Mouse (Mus musculus) embryo, embryonic 10.5 days (tissue): ENCODE results near the gene Mtor.

Experiments
- DNase-seq: peaks from one replicate; pipeline ENCODE4 v3.0.0-alpha.2; 2015; ENCODE audit warnings: low spot score

Gene Mtor

DNA sequence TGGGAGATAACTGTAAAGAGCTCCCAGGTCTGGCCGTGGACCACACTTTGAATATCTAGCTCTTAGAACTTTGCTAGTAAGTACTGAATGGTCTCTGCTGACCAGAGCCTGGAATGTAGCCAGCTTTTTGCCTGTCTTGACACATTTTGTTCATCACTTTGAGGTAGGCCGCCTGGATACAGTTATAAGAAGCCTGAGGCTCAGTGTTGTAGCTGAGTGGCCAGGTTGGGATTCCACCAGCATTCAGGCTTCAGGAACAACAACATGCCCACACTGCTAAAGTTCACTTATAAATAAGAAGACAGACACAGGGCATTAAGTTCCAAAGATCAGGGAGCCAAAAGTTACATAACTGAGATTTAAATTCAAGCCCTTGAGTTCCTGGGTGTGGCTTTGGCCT is 39.4 kb downstream of the Mtor start:
- no peak for DNase-seq

DNA sequence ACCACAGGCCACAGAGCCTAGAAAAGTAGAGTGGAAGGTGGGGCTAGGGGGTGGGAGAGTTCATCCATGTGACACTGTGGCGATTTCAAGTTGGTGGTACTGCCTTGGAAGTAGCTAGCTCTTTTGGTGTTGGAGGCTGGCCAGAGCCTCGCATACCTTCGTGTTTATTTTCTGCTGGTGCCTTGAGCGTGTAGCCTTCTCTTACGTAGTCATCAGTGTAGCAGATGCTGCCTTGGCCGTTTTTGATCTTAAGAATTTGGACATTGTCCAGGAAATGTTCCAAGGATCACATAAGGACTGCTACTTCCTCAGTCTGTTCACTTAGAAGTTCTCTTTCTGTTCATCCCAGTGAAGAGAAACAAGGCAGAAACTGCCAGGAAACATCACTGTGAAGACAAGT is 42.1 kb downstream of the Mtor start:
- DNase-seq = no peak

DNA sequence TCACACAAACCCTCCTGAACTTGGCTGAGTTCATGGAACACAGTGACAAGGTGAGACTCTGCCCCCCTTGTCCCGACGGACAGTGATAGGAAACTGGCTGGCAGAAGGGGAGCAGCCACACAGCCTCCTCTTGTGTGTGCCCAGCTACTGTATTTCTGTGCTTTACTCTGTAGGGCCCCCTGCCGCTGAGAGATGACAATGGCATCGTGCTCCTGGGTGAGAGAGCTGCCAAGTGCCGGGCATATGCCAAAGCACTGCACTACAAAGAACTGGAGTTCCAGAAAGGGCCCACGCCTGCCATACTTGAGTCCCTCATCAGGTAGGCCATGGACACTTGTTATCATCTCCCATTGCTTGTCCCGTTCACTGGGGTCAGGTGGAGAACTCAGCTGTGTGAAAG is 43.0 kb downstream of the Mtor start:
- DNase-seq = no peak

DNA sequence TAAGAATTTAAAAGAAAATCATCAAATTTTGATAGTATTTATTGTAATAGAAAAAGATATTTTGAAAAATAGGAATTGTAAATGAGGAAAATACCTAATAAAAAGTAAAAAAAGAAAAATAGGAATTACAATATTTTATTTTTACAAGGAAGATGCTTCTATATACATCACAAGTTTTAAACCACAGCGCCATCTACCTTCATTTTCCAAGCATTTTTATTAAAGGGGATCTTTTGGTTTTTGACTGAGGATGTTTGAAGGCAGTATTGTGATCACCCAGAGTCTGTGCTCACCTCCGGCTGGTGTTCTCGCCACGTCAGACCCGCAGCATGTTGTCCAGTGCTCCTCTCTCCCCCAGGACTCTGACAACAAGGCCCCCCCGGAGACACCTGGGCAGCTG is 46.7 kb downstream of the Mtor start:
- DNase-seq = no peak

DNA sequence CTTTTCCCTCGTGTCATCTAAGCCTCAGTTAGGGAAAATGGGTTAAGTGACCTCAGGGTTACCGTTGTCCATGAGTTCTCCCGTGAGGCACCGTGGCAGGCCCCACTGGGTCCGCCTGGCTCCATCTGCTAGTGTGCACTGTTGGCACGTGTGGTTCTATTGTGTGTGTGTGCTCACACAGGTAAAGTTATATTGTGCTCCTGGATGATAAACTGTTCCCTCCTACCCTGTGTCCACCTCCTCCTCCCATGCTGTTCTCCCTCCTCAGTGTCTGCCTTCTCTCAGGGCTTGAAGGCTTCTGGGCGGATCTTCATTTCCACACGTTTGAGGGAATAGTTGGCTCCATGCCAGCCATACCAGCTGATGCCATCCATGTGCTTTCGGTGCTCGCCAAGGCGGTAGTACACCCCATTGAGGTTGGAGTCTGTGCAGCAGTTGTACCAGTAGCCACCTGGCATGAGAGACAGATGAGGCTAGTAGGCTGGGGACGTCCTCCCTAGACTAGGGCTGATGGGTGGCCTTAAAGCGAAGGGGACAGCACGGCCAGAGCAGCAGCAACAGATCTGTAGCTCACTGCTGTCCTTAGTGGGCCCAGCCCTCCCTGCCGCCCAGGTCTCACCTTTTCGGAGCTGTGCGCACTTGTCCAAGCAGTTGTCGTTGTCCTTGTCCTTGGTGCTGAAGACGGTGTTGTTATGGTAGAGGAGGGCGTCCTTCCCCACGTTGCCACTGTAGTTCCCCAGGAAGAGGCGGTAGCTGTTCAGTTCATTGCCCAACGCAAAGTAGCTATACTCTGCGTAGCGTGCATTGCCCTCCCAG is 47.7 kb downstream of the Mtor start:
- DNase-seq = no peak

DNA sequence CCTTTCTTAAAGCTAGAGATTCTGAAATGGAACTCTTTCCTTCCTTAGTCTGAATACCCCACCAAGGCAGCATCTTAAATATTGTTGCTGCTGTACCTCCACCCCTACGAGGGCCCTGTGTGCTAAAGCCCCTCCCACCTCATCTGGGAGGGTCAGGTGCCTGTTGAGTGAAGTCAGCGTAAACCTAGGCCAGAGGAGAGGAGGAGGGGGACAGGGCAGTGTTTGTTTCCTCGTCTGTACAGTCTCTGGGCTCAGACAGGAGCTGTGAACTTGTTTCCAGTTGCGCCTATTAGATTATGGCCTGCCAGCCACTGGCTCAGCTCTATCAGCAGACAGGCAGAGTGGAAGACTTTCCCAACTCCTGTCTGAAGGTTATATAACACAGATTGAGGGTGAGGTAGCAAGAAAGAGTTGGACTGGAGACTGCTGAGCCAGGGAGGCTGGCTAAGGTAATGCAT is 52.0 kb downstream of the Mtor start, which contains the start of gene Angptl7:
Gene Angptl7, minus strand, starts transcription at position 51 of the 458 bp plus-strand sequence.
- DNase-seq = no peak

DNA sequence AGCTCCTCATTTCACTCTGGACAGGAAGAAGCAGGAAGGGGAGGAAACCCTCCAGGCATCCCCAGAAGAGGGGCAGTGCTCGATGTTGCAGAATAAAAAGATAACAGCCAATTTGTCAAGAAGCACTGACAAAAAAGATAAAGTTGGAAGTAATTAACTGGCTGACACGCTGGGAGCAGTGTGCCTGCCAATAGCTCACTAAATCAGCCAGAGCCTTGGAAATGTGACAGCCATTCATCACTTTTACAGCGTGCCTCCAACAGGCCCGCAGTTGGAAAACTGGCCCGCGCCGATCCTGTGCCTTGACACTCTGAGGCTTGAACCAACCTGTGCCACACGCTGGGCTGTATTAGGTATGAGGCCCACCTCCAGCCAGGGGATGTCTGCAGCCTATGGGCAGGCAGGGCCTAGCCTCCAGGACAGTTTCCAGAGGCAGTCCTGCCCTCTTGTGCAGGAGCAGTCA is 56.1 kb downstream of the Mtor start:
- DNase-seq = peak; percentile 57

DNA sequence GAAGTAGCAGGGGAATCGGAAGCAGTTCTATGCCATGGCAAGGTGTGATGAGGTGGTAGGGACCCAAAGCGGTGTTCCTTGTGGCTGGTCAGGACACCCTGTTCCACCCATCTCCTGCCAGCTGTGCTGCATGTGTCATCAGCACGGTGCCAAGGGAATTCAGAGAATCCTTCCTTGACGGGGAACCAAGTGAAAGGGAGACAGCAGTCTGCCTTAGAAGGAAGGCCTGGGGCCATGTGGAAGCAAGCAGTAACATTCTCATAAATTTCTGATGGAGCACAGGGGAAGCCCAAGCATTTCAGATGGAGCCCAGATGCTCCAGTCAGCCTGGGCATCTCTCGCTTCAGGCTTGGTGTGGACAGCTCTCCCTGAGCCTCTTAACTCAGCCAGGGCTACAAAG is 59.2 kb downstream of the Mtor start:
- DNase-seq = no peak

DNA sequence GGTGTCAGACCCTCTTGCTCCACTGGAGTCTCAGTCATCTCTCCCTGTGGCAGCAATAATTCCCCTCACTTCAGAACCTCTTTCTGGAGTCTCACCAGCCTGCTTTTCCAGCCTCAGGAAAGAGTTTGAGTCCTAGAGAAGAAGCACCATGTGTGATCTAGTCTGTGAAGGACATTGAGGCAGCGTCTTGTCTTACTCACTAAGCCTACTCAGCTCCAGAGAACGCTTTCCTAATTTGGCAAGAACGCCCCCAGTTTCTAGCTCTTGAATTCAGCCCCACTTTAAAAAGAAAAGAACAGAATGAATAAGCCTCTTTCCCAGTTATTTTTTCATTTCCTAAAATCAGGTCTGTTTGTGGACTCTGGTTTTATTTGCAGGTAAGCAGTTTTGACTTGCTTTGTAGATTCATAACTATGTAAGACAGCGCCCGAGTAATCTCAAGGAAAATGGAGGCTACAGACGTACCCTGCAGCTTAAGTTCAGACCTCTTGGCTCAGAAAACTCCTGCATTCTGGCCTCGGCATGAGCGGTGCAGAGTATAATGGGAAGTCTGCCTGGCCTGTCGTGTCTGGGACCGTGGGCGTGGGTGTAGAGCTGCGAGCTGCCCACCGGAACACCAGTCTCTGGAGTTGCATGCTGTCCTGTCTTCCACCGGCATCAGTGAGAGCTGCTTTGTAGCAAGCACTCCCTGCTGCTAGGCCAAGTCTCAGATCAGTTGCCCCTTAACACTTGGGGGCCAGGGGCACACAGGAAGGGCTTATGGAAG is 59.9 kb downstream of the Mtor start:
- DNase-seq = no peak

DNA sequence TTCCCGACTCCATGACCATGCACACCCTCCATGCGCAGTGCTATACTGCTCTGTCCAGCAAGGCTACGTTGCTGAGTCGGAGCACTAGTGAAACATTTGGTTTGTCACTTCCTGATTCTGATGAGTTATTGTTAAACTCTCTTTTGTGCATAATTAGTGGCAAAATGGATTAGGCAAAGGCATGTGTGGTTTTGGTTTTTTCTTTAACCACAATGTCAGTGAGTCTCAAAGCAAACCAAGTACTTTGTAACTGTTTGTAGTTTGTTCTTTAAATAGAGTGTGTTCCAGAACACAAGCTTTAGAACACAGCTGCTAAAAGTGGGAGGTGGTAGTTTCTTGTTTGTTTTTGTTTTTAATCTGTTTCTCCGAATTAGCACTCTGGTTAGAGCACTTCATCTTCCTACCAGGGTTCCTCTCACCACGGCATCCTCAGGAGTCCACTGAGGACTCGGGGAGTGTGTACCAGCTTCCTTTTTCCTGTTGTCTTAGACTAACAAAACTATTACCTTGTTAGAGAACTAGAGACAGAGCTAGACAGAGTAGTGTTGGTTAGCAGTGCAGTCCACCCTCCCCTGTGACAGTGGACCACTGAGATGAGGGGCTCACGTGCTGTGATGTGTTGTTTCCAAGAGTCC is 61.2 kb downstream of the Mtor start:
- no peak for DNase-seq

DNA sequence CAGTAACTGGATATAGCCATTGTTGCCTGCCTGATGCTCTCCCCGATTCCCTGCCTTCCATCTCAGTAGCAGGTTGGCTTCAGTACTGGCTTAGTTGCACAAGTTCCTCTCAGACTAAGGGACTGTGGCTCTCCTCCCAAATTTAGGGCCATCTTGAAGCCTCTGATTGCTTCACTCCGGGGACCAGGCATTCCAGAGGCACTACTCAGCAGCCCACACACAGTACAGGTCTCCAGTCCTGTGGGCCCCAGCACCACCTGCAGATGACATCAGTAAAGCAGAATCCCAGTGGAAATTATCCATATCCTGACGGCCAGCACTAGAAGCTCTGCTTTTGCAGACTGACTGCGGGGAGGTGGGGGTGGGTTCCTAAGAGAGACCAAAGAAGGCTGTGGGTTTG is 62.3 kb downstream of the Mtor start:
- DNase-seq = no peak

DNA sequence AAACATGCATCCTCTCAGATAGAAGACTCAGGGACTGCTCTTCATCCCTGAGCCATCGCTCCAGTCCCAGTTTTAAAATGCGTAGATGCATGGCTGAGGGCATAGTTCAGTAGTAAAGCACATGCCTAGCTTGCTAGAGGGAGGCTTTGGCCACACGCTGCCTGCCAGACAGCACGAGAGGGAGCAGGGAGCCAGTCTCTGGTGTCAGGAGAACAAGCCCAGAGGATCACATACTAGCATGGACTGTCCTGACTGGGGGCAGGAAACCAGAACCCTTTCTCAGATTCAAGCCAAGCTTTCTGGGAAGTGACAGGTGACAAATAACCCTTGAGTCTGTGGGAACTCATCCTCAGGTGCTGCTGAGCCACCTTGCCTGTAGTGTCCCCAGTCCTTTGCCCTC is 62.9 kb downstream of the Mtor start:
- no peak for DNase-seq

DNA sequence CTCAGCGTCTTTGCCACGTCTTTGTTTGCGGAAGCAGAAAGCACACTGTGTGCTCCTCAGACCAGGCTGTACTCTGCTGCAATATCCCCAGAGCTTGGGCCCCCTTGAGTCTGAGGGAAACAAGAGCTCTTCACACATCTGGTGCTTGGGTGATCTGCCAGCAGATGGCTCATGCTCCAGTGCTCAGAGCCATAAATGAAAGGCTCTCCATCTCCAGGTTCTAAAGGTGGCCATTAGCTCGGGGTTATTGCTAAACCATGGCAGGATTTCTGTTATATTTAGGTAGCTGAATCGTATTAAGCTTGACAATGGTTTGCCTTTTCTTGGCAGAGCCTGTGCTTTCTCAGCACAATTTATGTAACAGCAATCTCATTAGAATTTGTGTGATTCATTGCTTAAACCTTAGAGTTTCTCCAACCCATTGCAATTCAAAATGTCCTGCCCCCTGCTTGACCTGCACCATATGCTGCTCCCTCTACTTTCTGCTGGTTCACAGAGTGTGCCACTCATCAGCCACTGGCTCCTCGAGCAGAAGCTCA is 64.7 kb downstream of the Mtor start:
- no peak for DNase-seq

DNA sequence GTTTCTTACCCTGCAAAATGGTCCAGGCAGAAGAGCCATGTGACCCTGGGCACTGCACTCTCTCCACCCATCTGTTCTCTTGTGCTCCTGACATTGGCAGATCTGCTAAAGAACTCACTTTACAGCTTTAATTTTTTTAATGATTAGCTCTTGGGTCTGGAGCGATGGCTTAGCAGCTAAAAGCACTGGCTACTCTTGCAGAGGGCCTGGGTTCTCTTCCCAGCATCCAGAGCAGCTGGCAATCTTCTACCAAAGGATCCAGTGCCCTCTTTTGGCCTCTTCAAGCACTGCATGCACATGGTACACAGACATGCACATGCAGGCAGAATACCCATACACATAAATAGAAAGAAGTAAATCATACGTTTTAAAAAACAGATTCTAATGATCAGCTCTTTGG is 66.9 kb downstream of the Mtor start:
- DNase-seq = peak; percentile 37

DNA sequence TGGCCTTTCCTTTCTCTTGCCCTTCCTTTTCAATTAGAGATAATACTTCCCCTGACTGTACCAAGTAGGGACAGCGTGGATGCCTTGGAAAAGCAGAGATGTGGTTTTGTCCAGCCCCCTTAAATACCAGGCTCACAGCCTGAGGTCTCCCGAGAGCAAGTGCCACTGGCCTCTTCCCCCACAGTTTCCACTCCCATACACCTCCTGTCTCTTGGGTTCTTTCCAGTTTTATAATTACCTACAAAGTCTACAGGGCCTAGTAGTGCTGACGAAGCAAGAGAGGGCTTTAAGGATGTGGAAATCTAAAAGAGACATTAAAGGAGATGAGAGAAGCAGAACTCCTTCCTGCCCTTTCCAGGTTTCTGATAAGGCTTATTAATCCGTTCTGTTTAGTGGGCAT is 69.4 kb downstream of the Mtor start:
- DNase-seq = no peak

DNA sequence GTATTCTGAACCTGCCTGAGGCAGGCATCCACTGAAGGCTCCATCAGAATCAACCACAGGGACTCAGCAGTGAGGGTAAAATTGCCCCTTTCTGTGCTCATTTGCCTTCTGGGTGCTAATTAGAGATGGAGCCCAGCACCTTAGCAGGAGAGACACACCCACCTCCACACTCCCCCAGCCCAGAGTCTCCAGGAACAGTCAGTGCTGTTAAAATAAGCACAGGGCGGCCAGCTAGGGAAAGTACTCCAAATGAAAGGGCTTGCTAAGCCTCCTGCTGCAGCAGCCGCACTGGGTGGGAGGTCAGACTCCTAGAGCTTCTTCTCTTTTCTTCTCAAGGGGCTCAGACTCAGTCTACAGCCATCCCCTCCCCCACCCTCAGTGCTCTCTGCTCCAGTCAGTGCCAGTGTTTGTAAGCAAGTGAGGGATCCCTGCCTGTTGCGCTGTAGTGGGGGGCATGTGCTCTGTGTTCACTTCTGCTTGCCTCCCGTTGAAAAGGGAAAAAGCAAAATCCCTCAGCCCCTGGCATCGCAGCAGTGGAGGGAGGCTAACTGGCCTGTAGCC is 69.9 kb downstream of the Mtor start:
- DNase-seq = peak; percentile 49

DNA sequence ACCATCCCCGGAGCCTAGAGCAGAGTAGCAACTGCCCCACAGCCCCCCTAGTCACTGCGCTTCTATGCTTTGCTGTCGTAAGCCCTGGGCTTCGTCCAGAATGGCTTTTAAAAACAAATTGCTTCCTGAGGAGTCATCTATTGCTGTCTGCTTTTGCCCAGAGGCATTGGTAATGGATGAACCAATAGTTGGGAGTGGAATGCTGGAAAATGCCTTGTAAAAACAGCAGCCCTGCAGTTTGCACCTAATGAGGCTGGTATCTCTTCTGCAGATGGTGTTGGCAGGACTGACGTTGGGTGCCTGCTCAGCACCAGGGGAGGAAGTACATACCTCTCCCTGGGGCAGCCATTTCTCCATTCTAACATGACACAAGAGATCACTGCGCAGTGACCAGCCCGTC is 75.1 kb downstream of the Mtor start:
- no peak for DNase-seq

DNA sequence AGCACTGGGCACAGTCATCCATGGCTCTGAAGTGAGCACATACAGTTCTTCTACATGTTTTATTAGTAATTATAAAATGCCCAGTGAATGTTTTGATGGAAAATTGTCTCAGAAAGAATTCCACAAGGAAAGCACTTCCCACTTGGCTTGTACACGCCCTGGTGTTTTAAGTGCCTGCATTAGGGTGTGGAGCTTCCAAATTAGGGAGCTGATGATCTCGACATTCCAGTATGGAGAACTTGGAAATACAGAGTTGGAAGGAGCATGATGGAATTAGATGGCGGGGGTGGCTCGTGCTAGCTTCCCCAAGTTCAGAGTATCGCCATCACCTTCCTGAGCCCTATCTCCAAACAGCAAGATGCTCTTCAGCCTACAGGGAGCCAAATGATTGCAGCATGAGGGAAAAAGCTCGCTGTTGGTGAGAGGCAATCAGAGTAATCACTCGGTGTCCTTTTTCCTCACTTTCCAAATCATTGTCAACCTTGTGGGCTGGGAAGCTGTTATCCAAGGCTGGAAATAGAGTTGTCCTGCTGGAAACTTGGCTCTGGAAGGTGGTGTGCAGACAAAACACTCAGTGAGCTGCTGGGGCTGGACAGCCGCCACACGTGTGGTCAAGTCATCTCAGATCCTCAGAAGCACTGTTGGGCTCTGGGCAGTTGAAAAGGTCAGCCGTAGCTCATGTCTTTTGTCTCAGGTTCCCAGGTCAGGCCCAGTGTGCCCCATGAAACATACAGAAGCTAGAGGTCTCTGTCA is 78.9 kb downstream of the Mtor start:
- DNase-seq = no peak

DNA sequence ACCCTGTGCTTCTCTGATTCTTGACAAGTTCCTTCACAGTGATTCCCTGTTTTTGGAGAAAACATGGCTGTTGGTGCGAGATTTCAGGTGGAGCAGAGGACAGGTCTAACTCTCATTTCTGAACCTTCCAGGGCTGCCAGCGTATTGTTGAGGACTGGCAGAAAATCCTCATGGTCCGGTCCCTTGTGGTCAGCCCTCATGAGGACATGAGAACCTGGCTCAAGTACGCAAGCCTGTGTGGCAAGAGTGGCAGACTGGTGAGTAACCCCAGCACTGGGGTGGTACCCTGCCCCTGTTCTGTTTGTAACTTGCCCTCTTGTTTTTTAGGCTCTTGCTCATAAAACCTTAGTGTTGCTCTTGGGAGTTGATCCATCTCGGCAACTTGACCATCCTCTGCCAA is 81.9 kb downstream of the Mtor start:
- DNase-seq = no peak

DNA sequence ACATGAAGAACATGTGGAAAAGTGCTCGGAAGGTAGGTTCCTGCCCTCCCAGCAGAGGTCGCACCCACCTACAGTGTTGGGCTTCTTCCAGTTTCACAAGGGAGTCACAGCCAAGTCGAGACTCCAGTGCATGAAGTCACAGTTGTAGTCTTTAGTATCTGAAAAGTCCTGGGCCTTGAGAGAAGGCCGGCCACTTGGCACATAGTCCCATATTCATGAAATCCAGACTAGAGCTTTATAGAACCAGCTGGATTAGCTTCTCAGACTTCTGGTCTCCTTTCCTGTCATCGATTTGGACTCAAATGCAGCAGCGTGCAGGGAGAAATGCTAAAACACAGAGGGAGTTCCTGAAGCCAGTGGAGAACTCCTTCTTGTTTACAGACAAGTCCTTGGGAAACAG is 82.4 kb downstream of the Mtor start:
- DNase-seq = no peak

DNA sequence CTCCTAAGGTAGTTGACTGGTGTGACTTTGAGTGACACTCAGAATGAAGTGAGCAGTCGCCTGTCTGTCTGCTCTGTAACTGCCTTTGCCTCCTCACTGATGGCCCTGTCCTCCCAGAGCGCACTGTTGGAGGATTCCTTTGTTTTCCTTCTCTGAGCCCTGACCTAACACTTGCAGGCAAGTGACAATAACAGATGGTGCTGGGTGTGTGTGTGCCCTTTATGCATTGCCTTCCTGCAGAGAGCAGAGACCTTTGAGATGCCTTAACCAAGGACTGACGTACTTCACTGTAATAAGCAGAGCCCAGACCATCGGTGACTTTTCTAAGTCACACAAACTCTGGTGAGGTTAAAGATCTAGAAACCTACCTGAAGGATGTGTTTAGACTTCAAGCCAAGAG is 82.9 kb downstream of the Mtor start:
- no peak for DNase-seq

DNA sequence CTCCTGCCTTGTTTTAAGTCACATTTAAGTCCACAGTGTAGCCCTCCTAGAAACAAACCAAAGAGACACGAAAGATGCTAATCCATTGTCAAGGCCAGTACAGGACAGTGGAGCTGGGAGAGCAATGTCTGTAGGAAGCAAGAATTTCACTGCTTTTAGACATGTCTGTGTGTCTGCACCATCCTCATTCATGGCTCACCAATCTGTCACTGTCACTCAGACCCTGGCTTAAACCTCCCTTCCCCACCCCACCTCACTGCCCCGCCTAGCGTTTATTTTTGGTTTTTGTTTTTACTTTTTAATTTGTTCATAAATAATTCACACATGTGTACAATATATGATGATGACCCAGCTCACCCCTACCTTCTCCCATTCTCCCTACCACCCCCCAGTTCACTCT is 84.1 kb downstream of the Mtor start:
- no peak for DNase-seq
